Mouse (Mus musculus): ENCODE measurements around the gene Rbm25. TPM values are rescaled to one million over a fixed set of nuclear protein-coding genes. Genes with fewer than 3 reads are reported as not detected.
A peak's percentile ranks its signal among the peaks of the same experiment; 100 is the strongest.
"Not testable (repeated sequence)": the region's sequence is repeated elsewhere in the genome, so short reads cannot be mapped to it uniquely, and the experiment has no call there.

The Rbm25 gene
- total RNA-seq (2022), result 10 to 100 TPM; 38.8 to 51.6 (median 44.8) TPM

GRCm38 (mm10) chr12:83630936-83631335 is at the start of gene Rbm25:
Gene Rbm25, plus strand, starts transcription at chr12:83631236.
- not testable (repeated sequence) for DNase-seq (ENCODE audit: low spot score)

- no peak for DNase-seq (ENCODE audit: low spot score)
These were observed 48.9 kb upstream of the Rbm25 start for GRCm38 (mm10) chr12:83582106-83582505.

GRCm38 (mm10) chr12:83582747-83583146 is 48.3 kb upstream of the Rbm25 start:
- DNase-seq (ENCODE audit: low spot score), result no peak

GRCm38 (mm10) chr12:83586628-83587027 is 44.4 kb upstream of the Rbm25 start:
- DNase-seq (ENCODE audit: low spot score), result no peak

- DNase-seq (ENCODE audit: low spot score), result no peak
These were observed 39.1 kb upstream of the Rbm25 start for GRCm38 (mm10) chr12:83591754-83592501.

GRCm38 (mm10) chr12:83594454-83595040 is 36.5 kb upstream of the Rbm25 start:
- DNase-seq (ENCODE audit: low spot score), result no peak

- no peak for DNase-seq (ENCODE audit: low spot score)
These were observed 34.7 kb upstream of the Rbm25 start for GRCm38 (mm10) chr12:83596191-83596954.

- DNase-seq (ENCODE audit: low spot score), result peak; percentile 96
These were observed 34.0 kb upstream of the Rbm25 start, which contains the start of gene Zfyve1 for GRCm38 (mm10) chr12:83597025-83597501. Gene Zfyve1, minus strand, starts transcription at chr12:83597222.

- no peak for DNase-seq (ENCODE audit: low spot score)
These were observed 33.2 kb upstream of the Rbm25 start for GRCm38 (mm10) chr12:83597881-83598280.

GRCm38 (mm10) chr12:83602285-83602684 is 28.8 kb upstream of the Rbm25 start:
- no peak for DNase-seq (ENCODE audit: low spot score)

- DNase-seq (ENCODE audit: low spot score), result not testable (repeated sequence)
These were observed 24.6 kb upstream of the Rbm25 start for GRCm38 (mm10) chr12:83606411-83606810.

- DNase-seq (ENCODE audit: low spot score), result no peak
These were observed 13.8 kb upstream of the Rbm25 start for GRCm38 (mm10) chr12:83617261-83617660.

- DNase-seq (ENCODE audit: low spot score), result no peak
These were observed 12.1 kb upstream of the Rbm25 start for GRCm38 (mm10) chr12:83618981-83619380.

GRCm38 (mm10) chr12:83620694-83621093 is 10.3 kb upstream of the Rbm25 start:
- DNase-seq (ENCODE audit: low spot score), result not testable (repeated sequence)

GRCm38 (mm10) chr12:83622031-83622755 is 8.8 kb upstream of the Rbm25 start:
- no peak for DNase-seq (ENCODE audit: low spot score)

- no peak for DNase-seq (ENCODE audit: low spot score)
These were observed 6.7 kb upstream of the Rbm25 start for GRCm38 (mm10) chr12:83624321-83624720.

- DNase-seq (ENCODE audit: low spot score), result peak; percentile 99
These were observed 975 bp downstream of the Rbm25 start for GRCm38 (mm10) chr12:83631743-83632679.

- peak; percentile 17 for DNase-seq (ENCODE audit: low spot score)
These were observed 1.6 kb downstream of the Rbm25 start for GRCm38 (mm10) chr12:83632680-83633025.

GRCm38 (mm10) chr12:83633807-83634206 is 2.8 kb downstream of the Rbm25 start:
- DNase-seq (ENCODE audit: low spot score), result no peak

GRCm38 (mm10) chr12:83641233-83641632 is 10.2 kb downstream of the Rbm25 start:
- no peak for DNase-seq (ENCODE audit: low spot score)

GRCm38 (mm10) chr12:83643116-83643515 is 12.1 kb downstream of the Rbm25 start:
- no peak for DNase-seq (ENCODE audit: low spot score)
